Comparison of ENCODE assay signal across 17 mouse cellular contexts in the genomic region with DNA sequence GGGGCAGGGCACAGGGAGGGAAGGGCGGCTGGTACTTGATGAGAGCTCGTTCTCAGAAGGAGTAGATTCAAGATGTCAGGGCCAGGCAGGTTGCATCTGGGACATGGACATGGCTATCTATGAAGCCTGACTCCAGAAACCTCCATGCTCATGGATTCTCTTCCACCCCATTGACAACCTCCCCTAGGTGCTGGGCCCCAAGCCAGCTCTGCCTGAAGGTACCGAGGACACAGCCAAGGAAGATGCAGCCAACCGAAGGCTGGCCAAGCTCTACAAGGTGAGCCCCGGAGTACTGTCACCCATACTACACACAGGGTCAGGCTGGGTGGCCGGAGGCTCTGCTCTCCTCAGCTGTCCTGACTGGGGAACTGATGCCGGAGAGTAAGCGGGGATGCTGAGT. TPM values are rescaled to one million over a fixed set of nuclear protein-coding genes. Genes with fewer than 3 reads are reported as not detected.
DNase-seq lines count a peak whose midpoint lies in the region; ATAC-seq lines count a peak whose summit lies in the region.
"Had no signal": no experiment of that assay in that cellular context is flagged by ENCODE, and none has a peak within 500 bp of the region (broad histone marks: within the 10 kb centered on the region; RNA-seq: fewer than 3 reads in every experiment).

No protein-coding gene starts in this region.

- 77% methylated on average over 8 of the region's 8 CpGs for WGBS in heart, embryonic 15.5 days

- no peak overlapping the region for H3K4me3 ChIP-seq in heart, embryonic 15.5 days
- H3K4me3 ChIP-seq: embryonic facial prominence, embryonic 10.5 days; heart, embryonic 10.5 days; hindbrain, embryonic 13.5 days had no signal

- no peaks in the 10 kb centered on the region for H3K9me3 ChIP-seq in heart, embryonic 15.5 days (replicated peaks)
- H3K9me3 ChIP-seq: embryonic facial prominence, embryonic 10.5 days; heart, embryonic 10.5 days; hindbrain, embryonic 13.5 days had no signal

- peaks cover 21% of the 10 kb centered on the region for H3K4me1 ChIP-seq in heart, embryonic 15.5 days (replicated peaks)
- H3K4me1 ChIP-seq: embryonic facial prominence, embryonic 10.5 days; hindbrain, embryonic 13.5 days had no signal

- no peak overlapping the region for H3K4me2 ChIP-seq in heart, embryonic 15.5 days
- H3K4me2 ChIP-seq: hindbrain, embryonic 13.5 days had no signal

- peak overlapping the region; percentile 74 for H3K27ac ChIP-seq in heart, embryonic 15.5 days
- H3K27ac ChIP-seq: embryonic facial prominence, embryonic 10.5 days; heart, embryonic 10.5 days; hindbrain, embryonic 13.5 days; hindbrain, postnatal 0 days had no signal

- no peak for DNase-seq in heart, postnatal 14 days
- peak; percentile 46 to 50 for DNase-seq in cerebellum, adult 18-20 months
- DNase-seq in cerebellum, adult 9-10 months: peak; percentile 55
- DNase-seq in cerebellum, postnatal 25 days: peak; percentile 57 to 72
- no peak for DNase-seq in lung, postnatal 14 days
- no peak for DNase-seq in thymus, postnatal 25 days
- DNase-seq: adrenal gland, postnatal 10 days; gastrocnemius, postnatal 36 days; heart, adult 11 months; kidney, adult 18-20 months had no signal

- ATAC-seq in heart, embryonic 15.5 days (replicated peaks; ENCODE audit: insufficient number of reproducible peaks, insufficient read depth, low FRiP score, low read depth): no peak
- no peak for ATAC-seq in megakaryocyte-erythroid progenitor cell, adult 5-6 weeks (replicated peaks; ENCODE audit: low FRiP score, low TSS enrichment, poor library complexity, severe bottlenecking)
- ATAC-seq: forebrain, embryonic 14.5 days; hindbrain, postnatal 0 days had no signal

- no peaks in the 10 kb centered on the region for H3K27me3 ChIP-seq in heart, embryonic 15.5 days

- peaks cover 52% of the 10 kb centered on the region for H3K36me3 ChIP-seq in heart, embryonic 15.5 days
- H3K36me3 ChIP-seq: embryonic facial prominence, embryonic 10.5 days; hindbrain, embryonic 13.5 days had no signal

- H3K9ac ChIP-seq in heart, embryonic 15.5 days: no peak overlapping the region
- H3K9ac ChIP-seq: hindbrain, embryonic 13.5 days had no signal

- intact Hi-C loops in heart, postnatal 14 days (cut with DNase I): no loop called here

RNA-seq across cellular contexts. Expression of a gene that starts 37.1 kb away (rescaled TPM):
- polyA plus RNA-seq in heart, embryonic 15.5 days (2015; fragmentation: Nextera tagmentation; extraction: Ambion mirVana): 321 and 325 TPM in 2 replicates
- total RNA-seq in heart, postnatal 14 days (2021): 100 to 1,000 TPM; 271 to 430 TPM
- 15.8 and 16.1 TPM in 2 replicates for total RNA-seq in megakaryocyte-erythroid progenitor cell, adult 5-6 weeks (2014; fragmentation: Nextera tagmentation)
- total RNA-seq in megakaryocyte-erythroid progenitor cell, adult 5-6 weeks (2017): 3.7 and 5.2 TPM in 2 replicates

RNA-seq across cellular contexts. Expression of a gene that starts 43.5 kb away (rescaled TPM):
- 52.2 and 65.6 TPM in 2 replicates for polyA plus RNA-seq in heart, embryonic 15.5 days (2015; fragmentation: Nextera tagmentation; extraction: Ambion mirVana)
- 10 to 100 TPM; 65.0 to 72.0 TPM for total RNA-seq in heart, postnatal 14 days (2021)
- total RNA-seq in megakaryocyte-erythroid progenitor cell, adult 5-6 weeks (2014; fragmentation: Nextera tagmentation): 142 and 145 TPM in 2 replicates
- total RNA-seq in megakaryocyte-erythroid progenitor cell, adult 5-6 weeks (2017): 155 and 216 TPM in 2 replicates

Comparison
In these comparisons a context has a peak if more than half of its experiments do, and no peak if none do; other contexts are left out.
1. DNase-seq: peak in cerebellum, adult 18-20 months (2 of 2), cerebellum, adult 9-10 months (single experiment) and cerebellum, postnatal 25 days (2 of 2); none in heart, postnatal 14 days (0 of 2), lung, postnatal 14 days (single experiment) and thymus, postnatal 25 days (single experiment).
2. RNA of a gene that starts 37.1 kb away (total RNA-seq): 271 to 430 TPM in heart, postnatal 14 days; 3.7 to 16.1 TPM in megakaryocyte-erythroid progenitor cell, adult 5-6 weeks; every median in the first group is over 10 times any median in the second.